ENCODE assay signal across 1 mouse cellular context in the genomic region with DNA sequence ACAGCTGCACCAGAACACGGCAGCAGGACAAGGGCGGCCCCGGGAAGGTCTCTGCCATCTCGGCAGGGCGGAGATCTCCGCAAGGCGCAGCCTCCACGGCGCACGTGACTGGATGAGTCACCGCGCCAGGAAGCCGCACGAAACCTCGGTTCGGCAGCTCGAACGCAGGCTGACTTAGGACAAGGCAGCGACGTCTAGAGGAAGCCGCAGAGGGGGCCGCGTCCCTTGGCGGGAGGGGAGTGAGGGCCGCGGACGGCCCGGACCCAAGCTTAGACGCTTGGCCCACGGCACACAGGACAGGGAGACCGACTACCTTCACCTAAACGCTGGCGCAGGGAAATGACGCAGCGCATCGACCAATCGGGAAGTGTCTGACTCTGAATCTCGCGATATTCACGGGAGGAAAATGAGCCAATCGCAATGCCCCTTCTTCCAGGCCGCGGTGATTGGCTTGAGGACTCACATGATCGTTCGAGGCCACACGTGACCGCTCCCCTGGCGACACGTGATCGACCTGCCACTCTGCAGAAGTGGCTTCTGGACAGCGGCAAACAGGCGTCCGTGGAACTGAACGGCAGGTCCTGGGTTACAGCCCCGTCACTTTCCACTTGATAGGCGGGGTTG.
TF ChIP-seq lines count a peak whose summit lies in the region.

No protein-coding gene starts in this region.

TF ChIP-seq in CH12.LX, 34 proteins besides CTCF, POLR2A, EP300 and RAD21 (continued from another document):
- peak; percentile 65 for TF ChIP-seq IRF4 (IDR thresholded peaks at IDR 0.05; ENCODE audit: low read depth, low read length)
- 0 out of 2 replicates have a peak, but pooled peaks have one; percentile 27 for TF ChIP-seq MAFK (IDR thresholded peaks at IDR 0.05; ENCODE audit: insufficient replicate concordance, low read length)
- no peak; the same call in 1 of the 2 replicates for TF ChIP-seq JUN (IDR thresholded peaks at IDR 0.05; ENCODE audit: insufficient read depth, low read depth, low read length)
- TF ChIP-seq KAT2A (IDR thresholded peaks at IDR 0.05; ENCODE audit: insufficient replicate concordance, low read length): peak; percentile 96
- peak; percentile 100 for TF ChIP-seq USF2 (conservative IDR thresholded peaks at IDR 0.05; ENCODE audit: low read depth, low read length)
- TF ChIP-seq RCOR1 (conservative IDR thresholded peaks at IDR 0.05; ENCODE audit: low read depth, low read length): peak; percentile 59; the same call in 1 of the 2 replicates
- TF ChIP-seq E2F4 (IDR thresholded peaks at IDR 0.05; ENCODE audit: insufficient replicate concordance, low read depth, low read length): no peak
- TF ChIP-seq BHLHE40 (IDR thresholded peaks at IDR 0.05; ENCODE audit: low read depth, low read length): peak; percentile 95
- peak; percentile 73 for TF ChIP-seq JUND (conservative IDR thresholded peaks at IDR 0.05; ENCODE audit: low read depth, low read length)
- peak; percentile 100 for TF ChIP-seq CHD2 (IDR thresholded peaks at IDR 0.05; ENCODE audit: low read length)
- peak; percentile 93 for TF ChIP-seq ELF1 (IDR thresholded peaks at IDR 0.05; ENCODE audit: low read depth, low read length)
- TF ChIP-seq CHD1 (IDR thresholded peaks at IDR 0.05; ENCODE audit: low read depth, low read length): 0 out of 2 replicates have a peak, but pooled peaks have one; percentile 19
- no peak for TF ChIP-seq ZKSCAN1 (IDR thresholded peaks at IDR 0.05; ENCODE audit: borderline replicate concordance, low read depth, low read length)
- peak; percentile 93 for TF ChIP-seq TBP (conservative IDR thresholded peaks at IDR 0.05; ENCODE audit: low read depth, low read length)
- peak; percentile 95 for TF ChIP-seq USF1 (IDR thresholded peaks at IDR 0.05; ENCODE audit: low read depth, low read length)
- peak; percentile 27; the same call in 1 of the 2 replicates for TF ChIP-seq ZNF384 (IDR thresholded peaks at IDR 0.05; ENCODE audit: low read depth, low read length)
- peak; percentile 85 for TF ChIP-seq TCF12 (IDR thresholded peaks at IDR 0.05; ENCODE audit: low read depth, low read length)
- peak; percentile 99 for TF ChIP-seq SIN3A (IDR thresholded peaks at IDR 0.05; ENCODE audit: low read length)
- TF ChIP-seq MXI1 (IDR thresholded peaks at IDR 0.05; ENCODE audit: low read depth, low read length): peak; percentile 95
- TF ChIP-seq MAX (IDR thresholded peaks at IDR 0.05; ENCODE audit: low read length): peak; percentile 99
